Mouse (Mus musculus): ENCODE data around the gene Syngr1.

GRCm38 (mm10) chr15:80135499-80135898 lies 44.4 kb downstream of the Syngr1 start:
- TF ChIP-seq CTCF (conservative IDR thresholded peaks at IDR 0.05; ENCODE audit: insufficient read depth, insufficient read length, low read depth, low read length): no peak
- TF ChIP-seq POLR2A (IDR thresholded peaks at IDR 0.05; ENCODE audit: low read depth, low read length): no peak
